9 mouse cellular contexts compared by ENCODE assay signal in genomic region chr6:120978019-120978621, GRCm38 (mm10).
A peak's percentile ranks its signal among the peaks of the same experiment; 100 is the strongest.
DNase-seq lines count a peak whose midpoint lies in the region; ATAC-seq lines count a peak whose summit lies in the region.
"Had no signal": no experiment of that assay in that cellular context is flagged by ENCODE, and none has a peak within 500 bp of the region (broad histone marks: within the 10 kb centered on the region; RNA-seq: fewer than 3 reads in every experiment).

No protein-coding gene starts in this region.

- H3K9ac ChIP-seq in heart, embryonic 13.5 days = peak overlapping the region; percentile 60
- no peak overlapping the region for H3K9ac ChIP-seq in hindbrain, embryonic 12.5 days
- H3K9ac ChIP-seq in stomach, embryonic 15.5 days = no peak overlapping the region

- 24% methylated on average over 18 of the region's 18 CpGs for WGBS in heart, embryonic 13.5 days
- 45% methylated on average over 18 of the region's 18 CpGs for WGBS in hindbrain, embryonic 12.5 days
- 40% methylated on average over 18 of the region's 18 CpGs for WGBS in stomach, embryonic 15.5 days

- H3K9me3 ChIP-seq in heart, embryonic 13.5 days = no peaks in the 10 kb centered on the region
- H3K9me3 ChIP-seq in hindbrain, embryonic 12.5 days (replicated peaks) = no peaks in the 10 kb centered on the region
- no peaks in the 10 kb centered on the region for H3K9me3 ChIP-seq in stomach, embryonic 15.5 days
- H3K9me3 ChIP-seq: megakaryocyte, embryonic 14.5 days had no signal

- ATAC-seq in heart, embryonic 13.5 days (ENCODE audit: extremely low read depth, insufficient number of reproducible peaks, low FRiP score, low TSS enrichment) = no peak; the same call in 1 of the 2 replicates
- ATAC-seq in hindbrain, embryonic 12.5 days (ENCODE audit: low FRiP score) = 0 out of 2 replicates have a peak, but pooled peaks have one; percentile 42
- peak; percentile 41; the same call in 1 of the 2 replicates for ATAC-seq in stomach, embryonic 15.5 days (ENCODE audit: insufficient read depth, low FRiP score, low read depth)
- ATAC-seq in frontal cortex, adult (ENCODE audit: low TSS enrichment) = no peak

- peaks cover 22% of the 10 kb centered on the region for H3K4me1 ChIP-seq in heart, embryonic 13.5 days
- H3K4me1 ChIP-seq in hindbrain, embryonic 12.5 days = peaks cover 21% of the 10 kb centered on the region
- peaks cover 13% of the 10 kb centered on the region; the same call in 1 of the 2 replicates for H3K4me1 ChIP-seq in stomach, embryonic 15.5 days

- H3K27me3 ChIP-seq in heart, embryonic 13.5 days (replicated peaks) = no peaks in the 10 kb centered on the region
- H3K27me3 ChIP-seq in hindbrain, embryonic 12.5 days = no peaks in the 10 kb centered on the region
- H3K27me3 ChIP-seq in stomach, embryonic 15.5 days (replicated peaks) = no peaks in the 10 kb centered on the region

- intact Hi-C loops in heart, postnatal 14 days (cut with DNase I) = no loop called here

- no peak for DNase-seq in heart, postnatal 14 days
- DNase-seq in NIH3T3 (ENCODE audit: low read depth) (peak; percentile 43), liver (peak; percentile 29)
- DNase-seq in right cerebral cortex, postnatal 36 days (ENCODE audit: low spot score in 2 of 2) = no peak

- H3K4me3 ChIP-seq in heart, embryonic 13.5 days = no peak overlapping the region
- no peak overlapping the region for H3K4me3 ChIP-seq in hindbrain, embryonic 12.5 days
- no peak overlapping the region for H3K4me3 ChIP-seq in stomach, embryonic 15.5 days (replicated peaks)
- H3K4me3 ChIP-seq: megakaryocyte, embryonic 14.5 days had no signal

- peak overlapping the region; percentile 84 for H3K27ac ChIP-seq in heart, embryonic 13.5 days (replicated peaks)
- H3K27ac ChIP-seq in hindbrain, embryonic 12.5 days = peak overlapping the region; percentile 60; the same call in 1 of the 2 replicates
- H3K27ac ChIP-seq in stomach, embryonic 15.5 days = peak overlapping the region; percentile 49

- H3K4me2 ChIP-seq in heart, embryonic 13.5 days = no peak overlapping the region
- H3K4me2 ChIP-seq in hindbrain, embryonic 12.5 days (replicated peaks) = no peak overlapping the region
- no peak overlapping the region for H3K4me2 ChIP-seq in stomach, embryonic 15.5 days

- H3K36me3 ChIP-seq in heart, embryonic 13.5 days = peaks cover 52% of the 10 kb centered on the region
- peaks cover 13% of the 10 kb centered on the region; the same call in 1 of the 2 replicates for H3K36me3 ChIP-seq in hindbrain, embryonic 12.5 days
- no peaks in the 10 kb centered on the region for H3K36me3 ChIP-seq in stomach, embryonic 15.5 days

Comparison
In these comparisons a context has a peak if more than half of its experiments do, and no peak if none do; other contexts are left out.
1. ATAC-seq: peak in hindbrain, embryonic 12.5 days (single experiment) and stomach, embryonic 15.5 days (single experiment); none in heart, embryonic 13.5 days (single experiment) and frontal cortex, adult (single experiment).
2. DNase-seq: peak in NIH3T3 (single experiment) and liver (single experiment); none in heart, postnatal 14 days (0 of 2) and right cerebral cortex, postnatal 36 days (0 of 2).
3. Peak in every context shown above with its lines, with median percentiles within 50 percentile points of each other: H3K27ac ChIP-seq.